Mouse (Mus musculus) stomach, embryonic 14.5 days (tissue): Measurements from ENCODE around the gene Tnk2. TPM values are rescaled to one million over a fixed set of nuclear protein-coding genes. Genes with fewer than 3 reads are reported as not detected.
A peak's percentile ranks its signal among the peaks of the same experiment; 100 is the strongest.

ENCODE experiments used
- ATAC-seq: fragments of 200-750 bp; cut with Nextera tagmentation; 2 replicates; pipeline ENCODE4 v1.8.0; 2017; ENCODE audit warnings: low read depth, moderate TSS enrichment; ENCODE audit not compliant: insufficient number of reproducible peaks, insufficient read depth, low FRiP score
- H3K27ac ChIP-seq: fragments of 300-500 bp; sonication (generic); 2 replicates; pipeline ENCODE4 v1.5.1; 2014; ENCODE audit warnings: mild to moderate bottlenecking, low read length, moderate library complexity, mixed read lengths
- H3K27me3 ChIP-seq: fragments of 300-500 bp; sonication (generic); 2 replicates; pipeline ENCODE4 v1.6.1; 2014; ENCODE audit warnings: low read length, control low read depth, mixed read lengths; ENCODE audit not compliant: control insufficient read depth, insufficient read depth
- H3K36me3 ChIP-seq: fragments of 300-500 bp; sonication (generic); 2 replicates; pipeline ENCODE4 v1.6.1; 2014; ENCODE audit warnings: mild to moderate bottlenecking, control low read depth, low read length, moderate library complexity, mixed read lengths; ENCODE audit not compliant: control insufficient read depth, insufficient read depth
- H3K4me1 ChIP-seq: fragments of 300-500 bp; sonication (generic); 2 replicates; pipeline ENCODE4 v1.6.1; 2014; ENCODE audit warnings: low read length, control low read depth, mixed read lengths; ENCODE audit not compliant: control insufficient read depth, insufficient read depth
- H3K4me2 ChIP-seq: fragments of 300-500 bp; sonication (generic); replicated peaks from 2 replicates; pipeline ENCODE4 v1.6.1; 2014; ENCODE audit warnings: low read depth, low read length, control low read depth
- H3K4me3 ChIP-seq: fragments of 300-500 bp; sonication (generic); 2 replicates; pipeline ENCODE4 v1.5.1; 2014; ENCODE audit warnings: low read depth, low read length, control low read depth
- H3K9ac ChIP-seq: fragments of 300-500 bp; sonication (generic); replicated peaks from 2 replicates; pipeline ENCODE4 v1.6.1; 2014; ENCODE audit warnings: low read depth, mild to moderate bottlenecking, control low read depth, low read length, moderate library complexity, mixed read lengths
- H3K9me3 ChIP-seq: fragments of 300-500 bp; sonication (generic); 2 replicates; pipeline ENCODE4 v1.6.1; 2016; ENCODE audit warnings: low read depth, low read length, control low read depth; ENCODE audit not compliant: control insufficient read depth
- WGBS: fragments of 180-500 bp; shearing (Covaris S2); extraction: QIAGEN DNeasy Blood & Tissue Kit; methylation state at CpG from one replicate; pipeline ENCODE4 v1.1.7; 2014; 5-methylcytosine and 5-hydroxymethylcytosine counted together
- polyA plus RNA-seq: library from polyadenylated mRNA; unstranded; fragments of >200 nt; fragmentation: Nextera tagmentation; extraction: Ambion mirVana; gene quantifications from 2 replicates; pipeline ENCODE4 v1.2.1, GENCODE M21; 2014

Tnk2 gene
- polyA plus RNA-seq, 1 experiment from 2014 or later: 17.1 TPM

DNA sequence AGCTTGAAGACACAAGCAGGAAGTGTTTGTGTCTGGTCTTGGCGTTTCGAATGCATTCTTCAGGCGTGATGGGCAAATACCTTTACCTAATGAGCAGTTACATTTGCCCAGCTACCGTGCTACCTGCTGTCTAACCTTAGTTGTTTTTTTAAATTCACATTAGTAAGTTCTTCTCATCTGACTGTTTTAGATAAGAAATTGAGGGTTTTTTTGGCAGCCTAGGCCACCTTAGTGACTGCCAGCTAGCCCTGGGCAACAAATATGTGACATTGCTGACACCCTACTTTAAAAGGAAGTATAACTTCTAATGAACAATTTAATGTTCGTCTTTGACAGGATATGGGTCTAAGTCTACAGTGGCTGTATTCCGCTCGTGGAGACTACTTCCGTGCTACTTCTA lies 15.5 kb upstream of the Tnk2 start:
- H3K9me3 ChIP-seq: no peaks in the 10 kb centered on the region
- no peaks in the 10 kb centered on the region for H3K4me1 ChIP-seq
- H3K4me3 ChIP-seq: no peak overlapping the region
- no peak for ATAC-seq
- no peaks in the 10 kb centered on the region for H3K27me3 ChIP-seq
- 91% methylated on average over 8 of the region's 8 CpGs for WGBS
- peaks cover 51% of the 10 kb centered on the region for H3K36me3 ChIP-seq
- no peak overlapping the region for H3K9ac ChIP-seq
- H3K27ac ChIP-seq: no peak overlapping the region
- H3K4me2 ChIP-seq: no peak overlapping the region

GRCm38 (mm10) chr16:32632328-32632824 lies 11.3 kb upstream of the Tnk2 start:
- ATAC-seq: no peak
- H3K4me3 ChIP-seq: no peak overlapping the region
- no peaks in the 10 kb centered on the region for H3K27me3 ChIP-seq
- H3K9me3 ChIP-seq: no peaks in the 10 kb centered on the region
- H3K4me2 ChIP-seq: no peak overlapping the region
- H3K36me3 ChIP-seq: peaks cover 31% of the 10 kb centered on the region
- WGBS: 91% methylated on average over 4 of the region's 4 CpGs
- no peaks in the 10 kb centered on the region for H3K4me1 ChIP-seq
- H3K27ac ChIP-seq: no peak overlapping the region
- H3K9ac ChIP-seq: no peak overlapping the region

DNA sequence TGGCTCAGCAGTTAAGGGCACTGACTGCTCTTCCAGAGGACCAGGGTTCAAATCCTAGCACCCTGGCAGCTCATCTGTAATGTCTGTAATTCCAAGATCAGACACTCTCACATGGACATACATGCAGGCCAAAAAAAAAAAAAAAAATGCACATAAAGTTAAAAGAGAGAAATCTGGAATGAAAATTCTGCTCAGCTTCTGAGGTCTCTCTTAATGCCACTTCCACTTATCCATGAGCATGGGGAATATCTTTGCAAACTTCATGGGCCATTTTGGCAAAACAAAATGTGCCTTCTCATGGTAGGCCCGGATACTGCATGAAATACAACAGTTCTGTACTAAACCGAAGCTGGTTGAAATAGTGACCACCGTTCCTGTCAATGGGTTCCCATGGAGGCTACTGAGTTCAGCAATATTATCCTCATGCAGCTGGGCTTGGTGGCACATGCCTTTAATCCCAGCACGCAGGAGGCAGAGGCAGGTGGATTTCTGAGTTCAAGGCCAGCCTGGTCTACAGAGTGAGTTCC lies 10.1 kb upstream of the Tnk2 start:
- 89% methylated on average over 4 of the region's 4 CpGs for WGBS
- no peak for ATAC-seq
- no peak overlapping the region for H3K27ac ChIP-seq

GRCm38 (mm10) chr16:32634183-32634582 lies 9.5 kb upstream of the Tnk2 start:
- H3K9me3 ChIP-seq: no peaks in the 10 kb centered on the region
- H3K4me2 ChIP-seq: no peak overlapping the region
- no peaks in the 10 kb centered on the region for H3K4me1 ChIP-seq
- peaks cover 22% of the 10 kb centered on the region for H3K36me3 ChIP-seq
- WGBS: 83% methylated on average over 5 of the region's 5 CpGs
- no peaks in the 10 kb centered on the region for H3K27me3 ChIP-seq
- no peak overlapping the region for H3K9ac ChIP-seq
- no peak overlapping the region for H3K27ac ChIP-seq
- H3K4me3 ChIP-seq: no peak overlapping the region
- ATAC-seq: no peak

More for the DNA sequence above, 10.1 kb upstream of the Tnk2 start:
- Histone ChIP-seq H3K27me3 (no peaks in the 10 kb centered on the region), H3K9ac (no peak overlapping the region), H3K36me3 (peaks cover 26% of the 10 kb centered on the region), H3K4me2 (no peak overlapping the region), H3K4me1 (no peaks in the 10 kb centered on the region), H3K4me3 (no peak overlapping the region), H3K9me3 (no peaks in the 10 kb centered on the region)

- Histone ChIP-seq H3K36me3 (peaks cover 12% of the 10 kb centered on the region), H3K4me3 (no peak overlapping the region), H3K27ac (no peak overlapping the region), H3K9me3 (no peaks in the 10 kb centered on the region), H3K4me2 (no peak overlapping the region), H3K4me1 (no peaks in the 10 kb centered on the region), H3K9ac (no peak overlapping the region), H3K27me3 (no peaks in the 10 kb centered on the region)
- ATAC-seq: peak; percentile 53; the same call in 1 of the 2 replicates
- WGBS: 61% methylated on average over 3 of the region's 3 CpGs
These were observed 8.4 kb upstream of the Tnk2 start for GRCm38 (mm10) chr16:32635314-32635713.

DNA sequence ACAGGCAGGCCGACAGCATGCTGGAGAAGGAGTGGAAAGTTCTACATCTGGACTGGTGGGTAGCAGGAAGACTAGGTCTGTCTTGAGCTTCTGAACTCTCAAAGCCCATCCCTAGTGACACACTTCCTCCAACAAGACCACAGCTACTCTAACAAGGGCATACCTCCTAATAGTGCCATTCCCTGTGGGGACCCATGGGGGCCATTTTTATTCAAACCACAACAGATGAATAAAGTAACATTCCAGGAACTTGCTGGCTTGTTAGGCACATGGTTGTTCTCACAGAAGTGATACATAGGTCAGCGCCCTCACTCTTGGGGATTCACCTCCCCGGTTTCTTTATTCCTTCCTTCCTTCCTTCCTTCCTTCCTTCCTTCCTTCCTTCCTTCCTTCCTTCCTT lies 7.3 kb upstream of the Tnk2 start:
- Histone ChIP-seq H3K4me2 (no peak overlapping the region), H3K9me3 (no peaks in the 10 kb centered on the region), H3K36me3 (peaks cover 6% of the 10 kb centered on the region; the same call in 1 of the 2 replicates), H3K27ac (no peak overlapping the region), H3K4me1 (no peaks in the 10 kb centered on the region), H3K9ac (no peak overlapping the region), H3K4me3 (no peak overlapping the region), H3K27me3 (no peaks in the 10 kb centered on the region)
- ATAC-seq: no peak
- 94% methylated on average over 3 of the region's 3 CpGs for WGBS

- 39% methylated on average over 6 of the region's 6 CpGs for WGBS
- H3K4me2 ChIP-seq: no peak overlapping the region
- no peaks in the 10 kb centered on the region for H3K4me1 ChIP-seq
- H3K9ac ChIP-seq: no peak overlapping the region
- peaks cover 4% of the 10 kb centered on the region; the same call in 1 of the 2 replicates for H3K36me3 ChIP-seq
- H3K4me3 ChIP-seq: no peak overlapping the region
- no peaks in the 10 kb centered on the region for H3K27me3 ChIP-seq
- H3K27ac ChIP-seq: no peak overlapping the region
- no peaks in the 10 kb centered on the region for H3K9me3 ChIP-seq
- no peak for ATAC-seq
These were observed 6.7 kb upstream of the Tnk2 start for GRCm38 (mm10) chr16:32636871-32637521.

GRCm38 (mm10) chr16:32638476-32638875 lies 5.2 kb upstream of the Tnk2 start:
- 7% methylated on average over 8 of the region's 8 CpGs for WGBS
- Histone ChIP-seq H3K4me2 (no peak overlapping the region), H3K27ac (no peak overlapping the region), H3K9me3 (no peaks in the 10 kb centered on the region), H3K27me3 (no peaks in the 10 kb centered on the region), H3K36me3 (no peaks in the 10 kb centered on the region), H3K4me3 (no peak overlapping the region), H3K4me1 (no peaks in the 10 kb centered on the region), H3K9ac (no peak overlapping the region)
- peak; percentile 50; the same call in 1 of the 2 replicates for ATAC-seq
